Comparison of ENCODE assay signal across 24 mouse cellular contexts in genomic region chr16:12083082-12083481, GRCm38 (mm10).
"Had no signal": no experiment of that assay in that cellular context is flagged by ENCODE, and none has a peak within 500 bp of the region (broad histone marks: within the 10 kb centered on the region; RNA-seq: fewer than 3 reads in every experiment).

No protein-coding gene starts in this region.

- ATAC-seq: hindbrain, embryonic 16.5 days; inflammation-experienced regulatory T-cells, adult 6 months; intestine, embryonic 15.5 days; intestine, postnatal 0 days had no signal

- H3K9ac ChIP-seq: heart, embryonic 13.5 days; heart, embryonic 15.5 days; hindbrain, embryonic 12.5 days; hindbrain, embryonic 14.5 days; intestine, embryonic 15.5 days; limb, embryonic 12.5 days; liver, embryonic 15.5 days had no signal

- H3K4me1 ChIP-seq: heart, embryonic 13.5 days; heart, embryonic 15.5 days; hindbrain, embryonic 10.5 days; hindbrain, embryonic 12.5 days; intestine, embryonic 15.5 days; limb, embryonic 10.5 days; limb, embryonic 12.5 days; liver, embryonic 15.5 days had no signal

- H3K27me3 ChIP-seq: heart, embryonic 13.5 days; heart, embryonic 15.5 days; hindbrain, embryonic 12.5 days; intestine, embryonic 15.5 days; limb, embryonic 12.5 days; liver, embryonic 15.5 days had no signal

- H3K27ac ChIP-seq: gastrocnemius, adult 2 months; heart, embryonic 13.5 days; heart, embryonic 15.5 days; hindbrain, embryonic 10.5 days; hindbrain, embryonic 12.5 days; hindbrain, embryonic 14.5 days; intestine, embryonic 15.5 days; layer of hippocampus, adult 2 months; left cerebral cortex, adult 2 months; limb, embryonic 10.5 days; limb, embryonic 12.5 days; liver, embryonic 15.5 days had no signal

- H3K9me3 ChIP-seq: heart, embryonic 13.5 days; heart, embryonic 15.5 days; hindbrain, embryonic 10.5 days; hindbrain, embryonic 12.5 days; intestine, embryonic 15.5 days; limb, embryonic 10.5 days; limb, embryonic 12.5 days; liver, embryonic 15.5 days had no signal

- H3K4me2 ChIP-seq: heart, embryonic 13.5 days; heart, embryonic 15.5 days; hindbrain, embryonic 12.5 days; hindbrain, embryonic 14.5 days; intestine, embryonic 15.5 days; limb, embryonic 12.5 days; liver, embryonic 15.5 days had no signal

- H3K4me3 ChIP-seq: gastrocnemius, adult 2 months; heart, embryonic 13.5 days; heart, embryonic 15.5 days; hindbrain, embryonic 10.5 days; hindbrain, embryonic 12.5 days; intestine, embryonic 15.5 days; layer of hippocampus, adult 2 months; left cerebral cortex, adult 2 months; limb, embryonic 10.5 days; limb, embryonic 12.5 days; liver, embryonic 15.5 days had no signal

- DNase-seq: gastrocnemius, adult 2 months; gastrocnemius, postnatal 10 days; gastrocnemius, postnatal 25 days; heart, adult 18-20 months; heart, postnatal 4 days; kidney, adult 18-20 months; kidney, adult 8-10 months; kidney, postnatal 10 days; kidney, postnatal 25 days; kidney, postnatal 4 days had no signal

- H3K36me3 ChIP-seq: heart, embryonic 13.5 days; heart, embryonic 15.5 days; hindbrain, embryonic 10.5 days; hindbrain, embryonic 12.5 days; intestine, embryonic 15.5 days; limb, embryonic 10.5 days; limb, embryonic 12.5 days; liver, embryonic 15.5 days had no signal
